Mouse (Mus musculus): ENCODE measurements around the gene Grb10. TPM values are rescaled to one million over a fixed set of nuclear protein-coding genes. Genes with fewer than 3 reads are reported as not detected.

Grb10 gene
- total RNA-seq, 2 experiments from 2014 or later, result 778 to 813 TPM

DNA sequence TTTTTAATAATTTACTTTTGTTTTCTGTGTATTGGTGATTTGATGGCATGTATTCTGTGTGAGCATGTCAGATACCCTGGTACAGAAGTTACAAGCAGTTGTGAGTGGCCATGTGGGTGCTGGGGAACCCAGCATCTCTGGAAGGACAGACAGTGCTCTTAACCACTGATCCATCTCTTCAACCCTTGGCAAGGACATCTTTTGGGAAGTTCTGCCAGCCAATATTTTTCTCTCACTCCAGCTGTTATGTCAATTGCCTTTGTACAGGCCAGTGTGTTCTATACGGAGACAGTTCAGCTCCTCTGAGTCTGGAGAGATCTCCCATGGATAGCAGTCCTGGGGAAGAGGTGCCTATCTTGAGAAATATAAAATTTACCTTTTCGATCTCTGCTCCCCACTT is 116.4 kb downstream of the Grb10 start:
- no peak for DNase-seq (ENCODE audit: low spot score in 2 of 2)

DNA sequence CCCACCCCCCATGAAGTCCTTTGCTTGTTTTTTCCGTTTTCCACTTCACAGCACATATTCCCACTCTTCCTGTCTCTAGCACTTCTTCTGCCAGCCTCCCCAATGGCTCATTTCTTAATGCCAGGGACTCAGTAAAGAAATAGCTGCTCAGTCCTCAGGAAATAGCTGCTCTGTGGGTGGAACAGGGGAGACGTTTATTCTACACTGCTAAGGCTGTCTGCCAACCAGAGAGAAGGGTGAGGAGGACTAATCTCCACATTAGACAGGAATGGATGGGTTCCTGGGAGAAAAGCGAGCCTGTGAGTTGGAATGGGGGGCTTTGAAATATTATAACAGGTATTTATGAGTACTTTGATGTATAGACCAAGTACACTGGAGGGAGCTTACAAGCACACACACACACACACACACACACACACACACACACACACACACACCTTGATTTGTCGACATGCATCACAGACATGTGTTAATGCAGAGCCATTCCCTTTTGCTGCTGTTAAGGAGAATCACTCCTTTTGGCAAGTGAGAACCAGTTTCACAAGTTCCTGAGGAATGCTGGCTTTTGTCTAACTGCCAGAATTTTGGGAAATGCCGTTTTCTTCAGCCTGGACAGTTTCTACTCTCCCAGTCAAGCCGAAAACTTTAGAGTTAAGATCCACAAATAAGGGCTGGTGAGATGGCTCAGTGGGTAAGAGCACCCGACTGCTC is 130.6 kb downstream of the Grb10 start:
- DNase-seq (ENCODE audit: low spot score in 2 of 2), result no peak

DNA sequence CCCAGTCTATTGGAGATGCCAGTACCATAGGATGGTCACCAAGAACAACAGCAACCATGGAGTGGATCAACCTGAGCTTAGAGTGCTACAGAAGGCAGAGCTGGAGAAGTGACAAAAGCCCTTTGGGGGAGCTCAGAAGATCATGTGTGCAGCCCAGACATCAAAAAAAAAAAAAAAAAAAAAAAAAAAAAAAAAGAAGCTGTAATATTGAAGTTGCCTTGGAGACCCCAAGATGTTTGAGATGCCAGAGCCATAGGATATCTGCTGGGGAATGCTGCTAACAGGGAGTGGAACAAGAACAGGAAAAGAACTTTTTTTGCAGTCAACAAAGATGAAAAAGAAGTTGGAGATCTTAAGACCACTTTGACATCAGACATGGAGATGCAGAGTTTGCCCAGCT is 133.0 kb downstream of the Grb10 start:
- DNase-seq (ENCODE audit: low spot score in 2 of 2), result no peak

DNA sequence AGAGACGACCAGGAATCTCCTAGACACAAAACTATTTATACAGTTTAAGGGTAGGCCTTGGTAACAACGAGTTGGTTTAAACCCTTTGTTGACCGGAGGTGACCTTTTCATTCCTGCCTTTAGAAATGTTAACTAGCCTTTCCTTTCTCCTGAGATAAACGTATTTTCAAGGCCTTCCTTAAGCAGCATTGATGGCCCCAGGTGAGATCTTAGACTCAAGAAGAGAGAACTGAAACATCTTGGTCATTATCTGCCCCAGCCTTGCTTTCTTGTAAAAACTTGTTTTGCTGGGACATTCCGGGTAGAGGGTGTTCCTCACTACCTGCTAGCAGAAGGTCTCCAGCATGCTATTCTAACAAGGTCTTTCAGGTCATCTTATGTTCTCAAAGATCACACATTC is 133.5 kb downstream of the Grb10 start:
- DNase-seq (ENCODE audit: low spot score in 2 of 2), result no peak

DNA sequence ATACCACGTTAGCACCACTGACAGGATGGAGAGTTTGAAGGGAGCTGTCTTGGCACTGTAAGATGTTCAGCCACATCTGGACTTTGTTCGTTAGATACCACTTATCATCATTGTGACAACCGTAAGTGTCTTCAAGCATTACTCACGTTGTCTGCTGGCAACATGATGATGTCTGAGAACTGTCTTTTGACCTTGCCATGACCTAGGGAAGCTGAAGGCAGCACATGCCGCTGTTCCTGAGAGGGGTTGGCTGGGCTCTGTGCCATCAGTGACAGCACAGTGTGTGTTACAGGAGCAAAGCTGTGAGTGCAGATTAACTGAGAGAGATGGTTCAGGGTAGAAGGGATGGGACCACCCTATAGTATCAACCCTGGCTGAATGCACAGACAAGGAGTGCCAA is 137.0 kb downstream of the Grb10 start:
- no peak for DNase-seq (ENCODE audit: low spot score in 2 of 2)

DNA sequence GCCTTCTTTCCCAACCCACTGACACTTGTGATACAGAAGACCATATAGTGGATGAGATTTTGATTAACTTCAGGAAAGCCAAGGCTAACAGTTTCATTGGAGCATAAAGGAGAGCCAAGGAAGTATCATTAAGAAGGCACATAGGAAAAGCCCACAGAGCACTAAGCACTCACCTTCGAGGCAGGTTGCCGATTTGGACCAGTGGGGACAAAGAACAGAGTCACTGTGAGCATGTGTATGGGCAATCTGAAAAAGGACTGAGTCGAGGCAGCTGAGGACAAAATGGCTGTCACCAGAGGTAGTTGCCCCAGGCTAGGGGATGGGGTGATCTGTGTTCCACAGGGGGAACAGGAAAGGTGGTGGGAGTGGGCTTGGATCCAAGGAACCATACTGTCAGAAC is 140.0 kb downstream of the Grb10 start:
- no peak for DNase-seq (ENCODE audit: low spot score in 2 of 2)

DNA sequence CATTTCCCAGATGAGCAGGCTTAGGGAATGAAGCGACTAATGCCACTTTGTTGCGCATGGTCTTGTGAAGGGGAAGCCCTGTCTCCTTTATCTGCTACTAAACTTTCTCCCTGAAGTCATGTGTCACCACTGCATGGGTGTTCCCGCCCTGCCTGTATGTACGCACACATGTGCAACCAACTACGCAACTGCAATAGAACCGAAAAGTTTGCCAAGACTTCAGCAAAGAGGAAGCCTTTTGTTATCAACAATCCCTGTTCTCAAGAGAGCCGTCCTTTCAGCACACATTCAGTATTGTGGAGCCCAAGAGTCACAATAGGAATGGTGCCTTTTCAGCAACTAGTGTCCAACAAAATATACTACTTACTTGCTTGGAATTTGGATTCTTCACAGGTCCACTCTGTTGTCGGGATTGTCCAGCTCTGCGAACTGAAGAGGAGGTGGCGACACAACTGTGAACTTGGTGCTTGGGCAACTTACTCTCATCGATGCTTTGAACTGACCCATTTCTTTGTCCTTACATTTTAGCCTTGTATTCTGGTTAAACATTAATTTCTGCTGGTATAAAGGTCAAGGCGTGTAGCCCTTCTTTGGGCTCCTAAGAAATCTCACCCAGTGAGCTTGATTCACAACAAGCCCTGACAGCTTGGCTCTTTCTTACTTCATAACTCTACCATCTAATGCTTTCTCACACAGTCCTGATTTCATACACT is 140.7 kb downstream of the Grb10 start, which contains the start of gene Ddc:
Gene Ddc, minus strand, starts transcription at position 500 of the 713 bp plus-strand sequence.
- no peak for DNase-seq (ENCODE audit: low spot score in 2 of 2)

DNA sequence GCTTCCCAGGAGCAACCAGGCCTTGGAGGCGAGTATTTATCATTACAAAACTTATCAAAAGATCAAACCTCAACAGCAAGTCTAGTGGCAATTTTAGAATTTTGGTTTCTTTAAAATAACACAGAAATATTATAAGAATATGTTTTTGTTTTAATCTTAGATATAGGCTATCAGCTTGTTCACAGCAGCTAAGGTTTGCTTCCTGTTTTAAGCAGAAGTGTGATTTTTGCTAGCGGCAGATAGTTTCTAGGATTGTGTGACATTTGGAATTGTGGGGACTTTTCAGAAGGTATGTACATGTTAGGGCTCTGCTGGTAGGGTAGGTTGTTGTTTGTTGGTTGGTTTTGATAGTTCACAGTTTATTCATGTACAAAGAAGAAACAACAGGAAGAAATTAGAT is 143.0 kb downstream of the Grb10 start:
- DNase-seq (ENCODE audit: low spot score in 2 of 2), result no peak

DNA sequence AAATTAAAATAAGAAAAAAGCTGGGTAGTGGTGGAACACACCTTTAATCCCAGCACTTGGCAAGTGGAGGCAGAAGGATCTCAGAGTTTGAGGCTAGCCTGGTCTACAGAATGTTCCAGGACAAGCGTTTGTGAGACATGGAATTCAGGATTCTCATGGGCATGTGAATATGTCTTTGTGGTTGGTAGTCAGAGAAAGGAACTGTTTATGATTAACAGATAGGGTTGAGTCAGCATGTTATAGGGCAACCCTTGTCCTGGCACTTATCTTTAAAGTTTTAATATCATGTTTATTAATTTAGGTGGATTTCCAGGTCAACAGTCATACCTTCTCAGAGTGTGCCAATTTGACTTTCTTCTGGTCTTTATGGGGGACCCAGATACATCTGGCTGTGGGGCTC is 144.7 kb downstream of the Grb10 start:
- no peak for DNase-seq (ENCODE audit: low spot score in 2 of 2)

DNA sequence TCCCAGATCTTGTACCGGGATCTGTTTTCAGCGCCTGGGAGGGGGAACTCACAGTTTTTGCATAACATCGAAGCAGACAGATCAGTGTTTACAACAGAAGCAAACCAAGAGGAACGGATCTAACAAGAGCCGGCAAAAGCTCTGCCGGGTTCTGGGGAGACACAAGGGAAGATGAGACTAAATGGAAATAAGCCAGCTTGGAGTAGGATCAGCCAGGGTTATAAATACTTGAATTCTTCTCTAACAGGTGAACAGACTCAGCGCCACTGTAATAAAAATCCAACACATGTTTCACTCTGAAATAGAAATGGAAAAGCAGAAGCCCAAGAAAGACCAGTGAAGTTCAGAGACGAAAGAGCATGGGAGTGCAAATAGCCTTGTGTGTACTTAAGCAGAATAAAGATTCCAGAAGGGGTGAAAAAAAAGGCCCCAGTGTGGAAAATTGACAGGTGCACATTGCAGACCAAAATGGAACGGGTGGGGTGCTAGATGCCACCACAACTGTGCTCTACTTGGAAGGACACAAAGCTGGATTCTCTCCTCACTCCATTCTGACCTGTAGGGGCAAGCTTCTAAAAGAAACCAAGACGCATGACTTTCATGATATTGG is 145.4 kb downstream of the Grb10 start:
- DNase-seq (ENCODE audit: low spot score in 2 of 2), result no peak

DNA sequence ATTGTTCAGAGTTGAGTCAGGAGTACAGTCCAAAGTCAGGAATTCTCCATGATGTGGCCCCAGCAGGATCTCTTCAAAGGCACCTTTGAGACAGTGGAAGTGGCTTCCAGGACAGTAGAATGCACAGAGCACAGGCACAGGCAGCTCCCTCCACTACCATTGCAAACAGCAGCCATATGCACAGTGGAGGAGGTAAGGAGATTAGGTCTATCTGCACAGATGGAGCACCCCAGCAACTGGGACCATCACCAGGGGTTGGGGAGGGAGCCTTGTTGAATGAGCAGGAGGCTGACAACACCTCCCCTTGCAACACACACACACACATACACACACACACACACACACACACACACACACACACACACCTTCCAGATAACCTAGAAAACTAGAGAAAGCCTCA is 146.7 kb downstream of the Grb10 start:
- no peak for DNase-seq (ENCODE audit: low spot score in 2 of 2)

DNA sequence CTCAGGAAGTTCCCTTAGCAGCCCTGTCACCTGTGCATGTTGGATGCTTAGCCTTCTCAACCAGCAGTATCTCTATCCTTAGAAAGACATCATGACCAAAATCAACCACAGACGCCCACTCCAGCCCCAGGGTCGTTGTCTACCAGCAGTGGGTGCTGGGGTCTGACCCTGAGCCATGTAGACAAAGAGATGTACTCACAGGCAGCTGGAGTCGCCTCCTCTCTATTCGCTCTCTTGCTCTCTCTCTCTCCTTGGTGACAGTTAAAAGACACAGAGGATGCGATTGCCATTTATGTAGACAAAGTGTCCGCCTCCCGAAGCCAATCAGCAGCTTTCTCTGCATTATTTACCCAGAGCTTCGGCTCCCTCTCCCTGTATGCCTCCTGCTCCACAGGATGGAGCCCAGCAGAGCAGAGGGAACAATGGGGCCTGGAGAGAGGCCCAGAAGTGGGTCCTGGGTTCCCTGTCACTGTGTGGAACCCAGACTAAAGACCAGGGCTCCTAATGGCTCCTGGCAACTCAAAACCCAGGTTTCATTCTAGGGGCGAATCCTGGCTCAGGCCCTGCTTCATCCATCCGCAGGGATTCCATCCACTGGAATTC is 148.2 kb downstream of the Grb10 start:
- no peak for DNase-seq (ENCODE audit: low spot score in 2 of 2)

DNA sequence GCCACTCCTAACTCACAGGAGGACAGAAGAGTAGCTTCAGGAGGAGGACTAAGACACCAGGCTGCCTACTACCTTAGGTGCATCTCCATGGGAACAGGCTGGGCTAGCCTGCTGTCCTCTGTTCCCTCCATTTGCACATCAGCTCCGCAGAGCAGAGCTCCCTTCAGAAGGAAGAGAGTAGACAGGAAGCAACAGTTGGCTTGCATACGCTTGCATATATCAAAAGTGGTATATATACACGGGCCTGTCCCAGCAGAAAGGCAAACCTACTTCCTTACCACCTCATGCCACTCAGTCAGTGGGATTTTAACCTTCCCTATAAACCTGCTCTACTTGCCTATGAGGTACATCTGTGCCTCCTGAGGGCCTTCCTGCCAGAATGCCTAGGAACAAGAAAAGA is 149.8 kb downstream of the Grb10 start:
- DNase-seq (ENCODE audit: low spot score in 2 of 2), result no peak

DNA sequence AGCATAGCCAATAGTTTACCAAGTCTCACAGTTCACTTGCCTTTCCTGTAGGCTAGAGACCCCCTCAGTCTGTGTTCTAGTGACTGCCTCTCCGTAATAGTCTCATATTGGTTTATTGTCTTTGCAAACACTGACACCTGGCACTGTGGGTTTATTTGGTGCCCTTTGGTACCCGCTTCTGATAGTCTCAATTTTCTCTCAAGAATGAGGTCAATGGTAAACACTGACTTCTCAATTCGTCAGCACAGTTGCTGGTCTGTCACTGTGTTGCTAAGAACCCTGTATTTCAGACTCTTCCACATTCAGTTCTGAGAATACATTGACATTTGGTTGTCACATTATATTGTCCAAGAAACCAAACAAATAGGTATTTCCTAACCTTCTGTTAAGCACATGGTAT is 150.4 kb downstream of the Grb10 start:
- DNase-seq (ENCODE audit: low spot score in 2 of 2), result no peak

DNA sequence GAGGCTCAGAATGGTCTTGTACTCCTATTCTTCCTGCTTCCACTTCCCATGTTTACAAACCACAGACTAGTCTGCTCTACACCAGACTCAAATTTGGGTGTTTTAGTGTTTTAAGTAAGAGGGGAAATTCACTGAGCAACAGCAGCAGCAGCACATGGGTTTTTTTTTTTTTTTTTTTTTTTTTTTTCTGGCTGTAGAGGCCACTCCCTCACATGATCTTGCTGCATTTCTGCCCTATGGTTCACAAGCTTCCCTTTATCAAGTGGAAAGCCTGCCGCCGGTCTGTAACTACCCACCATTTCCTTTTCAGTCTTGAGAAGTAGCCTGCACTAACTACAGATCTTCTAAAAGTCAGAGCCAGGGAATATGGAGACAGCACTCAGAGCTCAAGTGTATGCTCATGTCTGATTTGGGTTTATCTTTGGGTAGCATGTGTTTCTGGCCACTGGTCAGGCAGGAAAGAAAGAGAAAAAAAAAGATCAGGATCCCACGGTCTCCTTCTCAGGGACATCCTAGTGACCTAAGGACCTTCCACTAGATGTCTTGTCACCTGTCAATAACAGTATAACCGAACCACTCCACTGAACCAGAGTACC is 152.0 kb downstream of the Grb10 start:
- DNase-seq (ENCODE audit: low spot score in 2 of 2), result no peak

DNA sequence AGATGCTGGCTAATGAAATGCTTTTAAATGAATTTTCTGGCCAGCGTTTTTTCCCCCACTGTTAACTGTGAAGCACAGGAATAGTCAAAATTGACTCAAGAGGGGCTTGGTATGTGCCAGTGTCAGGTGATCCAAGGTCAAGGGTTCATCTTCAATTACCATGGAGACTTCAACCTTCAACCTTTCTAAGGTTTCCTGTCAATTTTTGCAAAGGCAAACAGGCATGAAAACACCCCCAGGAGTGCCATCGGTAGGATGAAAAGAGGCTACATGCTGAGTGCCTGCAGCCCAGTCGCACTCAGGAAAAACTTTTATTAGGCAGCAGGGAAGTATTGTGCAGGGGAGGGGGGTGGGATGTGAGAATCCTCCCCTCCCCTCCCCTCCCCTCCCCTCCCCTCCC is 152.6 kb downstream of the Grb10 start:
- no peak for DNase-seq (ENCODE audit: low spot score in 2 of 2)

DNA sequence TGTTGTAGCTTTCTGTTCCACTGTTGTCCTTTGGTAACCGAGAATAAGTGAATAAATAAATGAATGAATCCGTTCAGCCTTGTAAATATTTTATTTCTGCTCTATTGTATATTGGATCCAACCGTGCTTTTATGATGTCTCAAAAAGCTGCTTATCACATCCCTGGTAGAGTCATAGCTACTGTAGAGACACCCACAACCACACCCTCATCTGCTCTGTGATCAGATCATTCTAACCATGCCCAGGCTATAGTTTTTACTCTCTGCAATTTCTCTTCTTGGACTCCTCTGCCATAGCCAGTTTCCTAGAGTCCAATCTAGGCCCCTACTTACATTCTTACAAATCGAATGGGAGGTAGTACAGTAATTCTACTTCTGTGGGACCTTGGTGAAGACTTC is 153.2 kb downstream of the Grb10 start:
- DNase-seq (ENCODE audit: low spot score in 2 of 2), result no peak

DNA sequence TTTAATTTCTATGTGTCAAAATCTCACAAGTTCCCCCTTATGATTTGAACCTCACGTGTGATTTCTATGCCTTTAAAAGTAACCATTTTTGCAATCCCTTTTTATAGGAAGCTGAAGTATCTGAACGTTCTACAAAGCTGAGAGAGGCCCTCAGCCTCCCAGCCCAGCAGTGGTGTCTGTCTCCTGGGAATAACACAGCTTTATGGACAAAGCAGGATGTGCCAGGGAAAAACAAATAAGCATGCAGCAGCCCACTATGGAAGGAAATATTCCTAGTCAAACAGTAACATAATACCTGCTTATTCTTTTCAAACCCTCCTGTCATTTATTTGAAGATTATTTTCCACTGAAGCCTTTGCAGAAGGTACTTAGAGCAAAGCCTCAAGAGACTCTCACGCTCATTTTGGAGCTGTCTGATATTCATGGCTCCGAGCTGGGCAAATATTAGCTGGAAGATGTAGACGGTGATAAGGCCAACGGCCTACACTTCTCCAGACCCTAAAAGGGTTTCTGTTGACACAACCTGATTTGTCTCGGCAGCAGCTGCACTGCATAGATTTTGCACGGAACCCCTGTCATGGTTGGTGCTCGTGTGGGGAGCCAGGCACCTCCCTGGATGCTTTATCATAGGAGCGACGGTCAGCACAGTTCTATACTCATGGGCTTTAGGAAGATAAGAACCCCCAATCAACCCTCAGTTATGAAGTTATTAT is 153.8 kb downstream of the Grb10 start:
- no peak for DNase-seq (ENCODE audit: low spot score in 2 of 2)

DNA sequence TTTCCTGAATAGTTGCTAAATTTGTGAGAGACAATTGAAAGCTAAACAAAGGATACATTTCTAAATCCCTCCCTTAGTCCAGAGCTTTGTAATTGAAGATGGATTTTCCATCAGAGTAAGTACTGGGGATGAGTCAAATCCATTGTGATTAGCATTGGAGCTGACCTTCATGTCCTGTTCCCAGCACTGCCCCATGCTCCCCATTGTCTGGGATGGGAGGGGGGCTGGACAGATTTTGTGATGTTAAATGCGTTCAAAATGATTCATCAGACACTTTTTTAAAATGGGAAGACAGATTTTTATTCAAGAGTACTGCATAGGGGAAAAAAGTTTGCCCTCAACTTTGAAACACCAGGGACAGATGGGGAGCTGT is 156.7 kb downstream of the Grb10 start:
- DNase-seq (ENCODE audit: low spot score in 2 of 2), result no peak

DNA sequence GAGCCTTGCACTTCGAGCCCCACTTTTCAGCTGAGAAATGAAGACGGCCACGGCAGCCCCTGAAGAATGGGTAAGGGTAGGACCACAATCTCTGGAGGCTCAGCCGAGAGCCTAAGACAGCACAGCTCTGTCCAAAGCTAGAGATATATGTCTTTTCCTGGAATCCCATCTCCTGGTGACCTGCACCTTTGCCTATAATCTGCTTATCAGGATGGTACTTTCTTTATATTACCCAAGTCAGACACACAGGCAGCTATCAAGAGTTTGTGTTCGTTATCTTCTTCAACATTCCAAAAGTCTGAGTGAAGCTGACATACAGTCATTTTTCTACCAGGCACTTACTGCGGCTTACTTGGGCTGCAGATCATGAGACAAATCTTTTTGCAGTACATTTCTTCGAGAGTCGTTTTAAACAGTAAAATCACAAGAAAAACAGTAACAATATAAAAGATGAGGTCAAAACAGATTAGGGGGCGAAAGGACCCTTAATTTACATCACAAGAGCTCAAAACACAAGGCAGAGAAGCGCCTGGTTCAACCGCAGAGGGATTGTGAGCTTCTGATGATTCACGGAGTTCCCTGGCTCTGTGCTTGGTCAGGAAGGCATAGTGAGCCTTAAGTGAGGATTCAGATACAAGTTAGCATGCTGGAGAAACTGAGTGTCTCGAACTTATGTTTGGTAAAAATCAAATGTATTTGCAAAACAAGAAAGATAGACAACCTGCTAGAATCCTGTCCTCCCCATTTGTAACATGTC is 157.3 kb downstream of the Grb10 start:
- no peak for DNase-seq (ENCODE audit: low spot score in 2 of 2)
